In genomic region chr9:107645577-107645976, GRCm38 (mm10) we compare ENCODE assay signal across 1 mouse cellular context.
A peak's percentile ranks its signal among the peaks of the same experiment; 100 is the strongest.
TF ChIP-seq lines count a peak whose summit lies in the region.

No protein-coding gene starts in this region.

TF ChIP-seq in CH12.LX, 34 proteins besides CTCF, POLR2A, EP300 and RAD21 (continued from another document):
- TF ChIP-seq SMC3 (IDR thresholded peaks at IDR 0.05; ENCODE audit: low read depth, low read length), result peak; percentile 94
- TF ChIP-seq POLR2AphosphoS2 (IDR thresholded peaks at IDR 0.05; ENCODE audit: low read depth, low read length), result no peak
- TF ChIP-seq RCOR1 (conservative IDR thresholded peaks at IDR 0.05; ENCODE audit: low read depth, low read length), result peak; percentile 33; the same call in 1 of the 2 replicates
- peak; percentile 85 for TF ChIP-seq MAZ (IDR thresholded peaks at IDR 0.05; ENCODE audit: low read depth, low read length)
- TF ChIP-seq SIN3A (IDR thresholded peaks at IDR 0.05; ENCODE audit: low read length), result peak; percentile 65; the same call in 1 of the 2 replicates
